Mouse (Mus musculus): ENCODE data around the gene Hspa4.

DNA sequence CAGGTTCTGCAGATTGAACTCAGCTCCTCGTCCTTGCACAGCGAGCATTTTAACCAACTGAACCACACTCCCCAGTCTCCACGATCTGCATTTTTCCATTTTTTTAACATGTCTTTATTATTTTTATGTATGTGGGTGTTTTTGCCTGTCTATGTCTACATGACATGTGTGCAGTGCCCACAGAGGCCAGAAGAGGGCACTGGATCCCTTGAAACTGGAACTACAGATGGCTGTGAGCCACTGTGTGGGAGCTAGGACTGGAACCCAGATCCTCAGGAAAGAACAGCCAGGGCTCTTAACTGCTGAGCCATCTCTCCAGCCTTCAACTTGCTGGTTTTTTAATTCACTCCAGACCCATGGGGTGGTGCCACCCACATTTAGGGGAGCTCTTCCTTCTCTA is 45.8 kb downstream of the Hspa4 start:
- TF ChIP-seq POLR2A (IDR thresholded peaks at IDR 0.05; ENCODE audit: insufficient read depth, low read depth, low read length) (no peak), CTCF (IDR thresholded peaks at IDR 0.05; ENCODE audit: insufficient read depth, low read depth, low read length) (no peak)
